Mouse (Mus musculus) heart, postnatal 0 days (tissue): ENCODE data around the gene Stac2.

Experiments
- CTCF ChIP-seq: IDR thresholded peaks from 2 replicates; pipeline ENCODE4 v1.5.1; 2016; ENCODE audit warnings: antibody characterized with exemption, control low read depth, low read depth
- EP300 ChIP-seq: IDR thresholded peaks from 2 replicates; pipeline ENCODE4 v1.6.1; 2016; ENCODE audit warnings: antibody characterized with exemption, low read depth

GRCm38 (mm10) chr11:98037871-98038270, 15.4 kb downstream of the Stac2 start:
- TF ChIP-seq CTCF (no peak), EP300 (no peak)
